Mouse (Mus musculus) heart, embryonic 14.5 days (tissue): ENCODE data around the gene Man1a. TPM values are rescaled to one million over a fixed set of nuclear protein-coding genes. Genes with fewer than 3 reads are reported as not detected.

Experiments used
- ATAC-seq: fragments of 200-750 bp; cut with Nextera tagmentation; 2 replicates; pipeline ENCODE4 v1.8.0; 2017; ENCODE audit warnings: low read depth, moderate TSS enrichment; ENCODE audit not compliant: insufficient number of reproducible peaks, insufficient read depth, low FRiP score
- H3K27ac ChIP-seq, 2 experiments: fragments of 200-500 bp in 1 of 2; fragments of 300-500 bp in 1 of 2; sonication (generic) in 1 of 2; replicated peaks in 1 of 2; 2 replicates each; pipeline ENCODE4 v1.5.1; 2012 to 2014; ENCODE audit warnings: low read depth in 2 of 2, low read length in 2 of 2, control low read depth in 1 of 2, mild to moderate bottlenecking in 1 of 2, mixed read lengths in 1 of 2; ENCODE audit not compliant: control insufficient read depth in 1 of 2, insufficient read depth in 1 of 2
- H3K27me3 ChIP-seq: fragments of 300-500 bp; sonication (generic); 2 replicates; pipeline ENCODE4 v1.6.1; 2014; ENCODE audit warnings: mild to moderate bottlenecking, low read length, control low read depth; ENCODE audit not compliant: control insufficient read depth, insufficient read depth
- H3K36me3 ChIP-seq: fragments of 300-500 bp; sonication (generic); 2 replicates; pipeline ENCODE4 v1.6.1; 2014; ENCODE audit warnings: mild to moderate bottlenecking, control low read depth, low read length, mixed read lengths; ENCODE audit not compliant: control insufficient read depth, insufficient read depth
- H3K4me1 ChIP-seq, 2 experiments: fragments of 200-500 bp in 1 of 2; fragments of 300-500 bp in 1 of 2; sonication (generic) in 1 of 2; 2 replicates each; pipeline ENCODE4 v1.6.1; 2012 to 2014; ENCODE audit warnings: low read length in 2 of 2, control low read depth in 1 of 2, mixed read lengths in 1 of 2; ENCODE audit not compliant: control insufficient read depth in 2 of 2, insufficient read depth in 2 of 2
- H3K4me2 ChIP-seq: fragments of 300-500 bp; sonication (generic); 2 replicates; pipeline ENCODE4 v1.6.1; 2014; ENCODE audit warnings: mild to moderate bottlenecking, low read length
- H3K4me3 ChIP-seq, 2 experiments: fragments of 200-500 bp in 1 of 2; fragments of 300-500 bp in 1 of 2; sonication (generic) in 1 of 2; 2 replicates each; pipeline ENCODE4 v1.5.1; 2012 to 2014; ENCODE audit warnings: low read length in 2 of 2, mild to moderate bottlenecking in 2 of 2, control low read depth in 1 of 2, low read depth in 1 of 2, moderate library complexity in 1 of 2; ENCODE audit not compliant: control insufficient read depth in 1 of 2, insufficient read depth in 1 of 2
- H3K9ac ChIP-seq: fragments of 300-500 bp; sonication (generic); 2 replicates; pipeline ENCODE4 v1.6.1; 2014; ENCODE audit warnings: mild to moderate bottlenecking, low read length
- H3K9me3 ChIP-seq: fragments of 300-500 bp; sonication (generic); 2 replicates; pipeline ENCODE4 v1.6.1; 2016; ENCODE audit warnings: low read length, control low read depth; ENCODE audit not compliant: control insufficient read depth
- whole genome bisulfite sequencing: fragments of 180-500 bp; shearing (Covaris S2); extraction: QIAGEN DNeasy Blood & Tissue Kit; methylation state at CpG from one replicate; pipeline ENCODE4 v1.1.7; 2014; 5-methylcytosine and 5-hydroxymethylcytosine counted together
- polyA plus RNA-seq: library from polyadenylated mRNA; unstranded; fragments of >200 nt; fragmentation: Nextera tagmentation; extraction: Ambion mirVana; gene quantifications from 2 replicates; pipeline ENCODE4 v1.2.1, GENCODE M21; 2014

Gene Man1a
- polyA plus RNA-seq, 1 experiment from 2014 or later, result 8.1 TPM

DNA sequence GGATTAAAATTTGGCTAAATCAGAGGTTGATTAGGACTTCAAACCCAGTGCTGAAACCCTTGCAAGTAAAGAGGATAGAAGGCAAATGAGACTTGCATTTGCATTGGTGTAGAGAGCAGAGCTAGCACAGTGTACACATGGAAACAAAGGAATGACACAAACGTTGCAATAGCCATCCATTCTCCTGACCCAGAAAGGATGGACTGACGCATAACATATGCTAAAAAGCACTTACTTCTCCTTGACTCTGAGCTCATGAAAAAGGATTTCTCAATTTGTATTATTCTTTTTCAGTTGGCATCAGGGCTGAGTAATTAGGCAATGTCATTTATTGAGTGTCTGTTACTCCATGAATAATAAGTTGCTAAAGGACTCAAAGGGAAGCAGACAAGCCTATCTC lies 41.6 kb downstream of the Man1a start:
- H3K4me1 ChIP-seq, result peaks cover 14 to 29% of the 10 kb centered on the region in 2 experiments
- no peak overlapping the region for H3K9ac ChIP-seq
- H3K27ac ChIP-seq, result no peak overlapping the region
- no peak for ATAC-seq
- no peak overlapping the region for H3K4me3 ChIP-seq
- H3K36me3 ChIP-seq, result no peaks in the 10 kb centered on the region
- H3K4me2 ChIP-seq, result no peak overlapping the region
- no peaks in the 10 kb centered on the region for H3K27me3 ChIP-seq
- H3K9me3 ChIP-seq, result no peaks in the 10 kb centered on the region
- 74% methylated on average over 2 of the region's 2 CpGs for WGBS

DNA sequence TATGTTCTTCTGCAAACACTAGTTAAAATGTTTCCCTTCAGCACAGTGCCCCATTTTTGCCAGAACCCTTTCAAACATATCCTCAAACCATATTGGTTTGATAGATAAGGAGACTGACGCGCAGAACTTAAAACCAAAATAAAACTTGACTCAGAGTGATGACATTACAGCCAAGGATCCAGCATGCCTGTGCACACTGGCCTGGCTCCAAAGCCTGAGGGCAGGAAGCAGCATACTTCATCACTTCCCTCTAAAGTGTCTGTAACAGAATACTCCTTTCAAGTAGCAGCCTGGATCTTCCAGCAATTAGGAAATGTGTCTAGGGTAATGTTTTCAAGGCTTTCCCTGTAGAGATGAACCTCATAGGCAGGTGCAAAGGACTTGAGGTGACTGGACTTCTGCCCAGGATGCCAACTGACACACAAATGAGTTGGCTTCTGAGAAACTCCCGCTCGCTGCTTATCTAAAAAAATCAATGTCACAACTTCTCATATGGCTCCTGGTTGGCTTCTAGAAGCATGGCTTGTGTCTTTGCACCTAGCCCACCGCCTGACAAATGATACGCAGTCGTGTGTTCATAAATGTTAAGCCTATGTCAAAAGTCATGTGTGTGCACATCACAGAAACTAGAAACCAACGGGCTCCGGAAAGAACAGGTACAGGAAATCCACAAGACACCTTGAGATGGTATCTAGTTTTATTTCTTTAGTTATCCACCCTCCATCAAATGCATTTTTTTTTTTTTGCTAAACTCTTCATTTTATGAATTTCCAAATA lies 43.9 kb downstream of the Man1a start:
- Histone ChIP-seq H3K4me3 (no peak overlapping the region), H3K9me3 (no peaks in the 10 kb centered on the region), H3K9ac (no peak overlapping the region), H3K36me3 (0 out of 2 replicates have a peak, but pooled peaks cover 2% of the 10 kb centered on the region), H3K4me2 (no peak overlapping the region), H3K27me3 (no peaks in the 10 kb centered on the region), H3K4me1 (peaks cover 6 to 14% of the 10 kb centered on the region in 2 experiments), H3K27ac (peak overlapping the region in 1 of 2 experiments; percentile 26; a peak in 1 of 4 replicates)
- 49% methylated on average over 9 of the region's 9 CpGs for WGBS
- ATAC-seq, result peak; percentile 68

DNA sequence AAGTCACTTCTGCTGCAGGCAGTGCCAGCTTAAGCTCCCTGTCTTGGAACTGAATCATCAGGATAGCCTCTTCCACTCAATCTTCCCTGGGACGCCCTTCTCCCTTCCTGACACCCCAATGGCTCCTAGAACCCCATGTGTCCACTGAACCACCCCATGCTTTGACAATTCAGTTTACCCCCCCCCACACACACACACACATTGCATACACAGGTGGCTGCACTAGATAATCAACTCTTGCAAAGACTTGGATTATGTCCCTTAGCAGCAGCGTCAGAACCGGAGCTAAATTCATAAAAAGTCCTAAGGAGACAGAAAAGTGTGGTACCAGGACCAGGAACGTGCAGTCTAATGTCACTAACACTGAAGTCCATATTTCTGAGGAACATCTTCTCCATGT lies 47.5 kb downstream of the Man1a start:
- Histone ChIP-seq H3K36me3 (0 out of 2 replicates have a peak, but pooled peaks cover 6% of the 10 kb centered on the region), H3K9ac (no peak overlapping the region), H3K9me3 (no peaks in the 10 kb centered on the region), H3K4me1 (peaks cover 6 to 24% of the 10 kb centered on the region in 2 experiments), H3K4me3 (no peak overlapping the region), H3K27ac (no peak overlapping the region), H3K4me2 (no peak overlapping the region), H3K27me3 (no peaks in the 10 kb centered on the region)
- ATAC-seq, result no peak
- 93% methylated on average over 4 of the region's 4 CpGs for WGBS

DNA sequence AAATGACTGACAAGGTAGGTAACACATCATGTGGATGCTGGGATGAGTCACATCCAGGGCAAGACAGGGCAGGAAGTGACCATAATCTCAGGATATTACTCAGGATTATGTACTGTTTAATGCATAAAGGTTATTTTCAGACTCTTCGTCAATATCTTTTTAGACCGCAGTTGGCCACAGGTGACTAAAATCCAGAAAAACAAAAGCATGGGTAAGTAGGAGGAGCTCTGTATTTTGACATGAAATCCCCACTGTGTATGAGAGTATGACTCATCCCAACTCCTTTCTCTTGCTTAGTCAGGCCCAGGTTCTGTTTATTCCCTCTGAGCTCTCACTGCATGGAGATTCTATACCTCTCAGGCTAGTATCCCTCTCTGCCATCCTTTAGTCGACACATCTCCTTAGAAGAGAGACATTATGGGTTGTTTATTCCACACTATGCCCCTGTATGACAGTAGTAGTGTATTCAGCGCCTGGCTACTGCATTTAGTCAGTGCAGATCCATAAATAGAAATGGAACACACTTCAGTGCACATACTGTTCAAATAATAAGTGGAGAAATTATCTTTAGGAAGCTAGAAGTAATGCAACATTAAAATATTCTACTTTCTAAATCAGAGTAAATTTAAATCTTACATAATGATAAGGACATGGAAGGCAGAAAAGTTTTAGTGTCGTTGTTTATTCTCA lies 49.5 kb downstream of the Man1a start:
- Histone ChIP-seq H3K4me2 (no peak overlapping the region), H3K4me1 (peaks cover 3 to 15% of the 10 kb centered on the region in 2 experiments; a peak in 3 of 4 replicates), H3K36me3 (0 out of 2 replicates have a peak, but pooled peaks cover 6% of the 10 kb centered on the region), H3K27ac (peak overlapping the region in 1 of 2 experiments; percentile 11; a peak in 2 of 4 replicates), H3K4me3 (no peak overlapping the region), H3K9me3 (no peaks in the 10 kb centered on the region), H3K9ac (no peak overlapping the region), H3K27me3 (no peaks in the 10 kb centered on the region)
- WGBS, result 64% methylated on average over 5 of the region's 5 CpGs
- no peak for ATAC-seq

DNA sequence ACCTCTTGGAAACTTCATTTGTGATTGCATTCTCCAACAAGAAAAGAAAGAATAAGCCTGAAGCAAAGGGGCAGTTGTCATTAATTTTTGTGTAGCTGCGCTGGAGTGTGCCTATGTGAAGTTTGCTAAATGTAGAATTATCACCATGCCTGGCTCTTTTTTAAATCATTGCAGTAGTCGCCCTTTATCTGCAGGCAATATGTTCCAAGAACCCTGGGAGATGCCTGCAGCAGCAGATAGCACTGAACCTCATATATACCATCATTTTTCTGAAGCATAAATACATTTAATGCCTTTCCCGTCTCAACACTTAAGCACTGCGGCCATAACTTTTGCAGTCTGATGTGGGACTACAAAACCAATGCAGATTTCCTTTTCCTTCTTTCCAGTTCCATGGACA lies 50.3 kb downstream of the Man1a start:
- 82% methylated on average over 4 of the region's 4 CpGs for WGBS
- H3K9me3 ChIP-seq, result no peaks in the 10 kb centered on the region
- no peak overlapping the region for H3K9ac ChIP-seq
- H3K4me2 ChIP-seq, result no peak overlapping the region
- H3K27me3 ChIP-seq, result no peaks in the 10 kb centered on the region
- H3K36me3 ChIP-seq, result 0 out of 2 replicates have a peak, but pooled peaks cover 6% of the 10 kb centered on the region
- no peak overlapping the region for H3K4me3 ChIP-seq
- peaks cover 3 to 13% of the 10 kb centered on the region in 2 experiments; a peak in 3 of 4 replicates for H3K4me1 ChIP-seq
- no peak overlapping the region for H3K27ac ChIP-seq
- no peak for ATAC-seq

DNA sequence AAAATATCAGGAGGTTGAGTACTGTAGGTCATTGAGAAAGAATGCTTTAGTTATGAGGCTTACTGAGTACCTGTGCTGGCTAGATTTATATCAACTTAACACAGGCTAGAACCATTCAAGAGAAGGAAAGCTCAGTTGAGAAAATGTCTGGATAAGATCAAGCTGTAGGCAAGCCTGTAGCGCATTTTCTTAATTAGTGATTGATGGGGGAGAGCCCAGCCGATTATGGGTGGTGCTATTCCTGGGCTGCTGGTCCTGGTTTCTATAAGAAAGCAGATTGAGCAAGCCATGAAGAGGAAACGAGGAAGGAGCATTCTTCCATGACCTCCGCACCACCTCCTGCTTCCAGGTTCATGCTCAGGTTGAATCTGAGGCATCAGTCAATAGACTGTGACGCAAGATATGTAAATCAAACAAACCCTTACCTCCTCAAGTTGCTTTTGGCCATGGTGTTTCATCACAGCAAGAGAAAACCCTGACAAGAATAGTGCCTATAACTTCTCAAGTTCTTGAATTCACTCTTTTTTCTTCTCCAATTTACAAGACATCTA lies 58.4 kb downstream of the Man1a start:
- ATAC-seq, result no peak
- Histone ChIP-seq H3K4me3 (no peak overlapping the region), H3K27me3 (no peaks in the 10 kb centered on the region), H3K9me3 (no peaks in the 10 kb centered on the region), H3K9ac (no peak overlapping the region), H3K27ac (no peak overlapping the region), H3K36me3 (no peaks in the 10 kb centered on the region), H3K4me1 (no peaks in the 10 kb centered on the region; a peak in 1 of 4 replicates), H3K4me2 (no peak overlapping the region)
- WGBS, result 74% methylated on average over 5 of the region's 5 CpGs

DNA sequence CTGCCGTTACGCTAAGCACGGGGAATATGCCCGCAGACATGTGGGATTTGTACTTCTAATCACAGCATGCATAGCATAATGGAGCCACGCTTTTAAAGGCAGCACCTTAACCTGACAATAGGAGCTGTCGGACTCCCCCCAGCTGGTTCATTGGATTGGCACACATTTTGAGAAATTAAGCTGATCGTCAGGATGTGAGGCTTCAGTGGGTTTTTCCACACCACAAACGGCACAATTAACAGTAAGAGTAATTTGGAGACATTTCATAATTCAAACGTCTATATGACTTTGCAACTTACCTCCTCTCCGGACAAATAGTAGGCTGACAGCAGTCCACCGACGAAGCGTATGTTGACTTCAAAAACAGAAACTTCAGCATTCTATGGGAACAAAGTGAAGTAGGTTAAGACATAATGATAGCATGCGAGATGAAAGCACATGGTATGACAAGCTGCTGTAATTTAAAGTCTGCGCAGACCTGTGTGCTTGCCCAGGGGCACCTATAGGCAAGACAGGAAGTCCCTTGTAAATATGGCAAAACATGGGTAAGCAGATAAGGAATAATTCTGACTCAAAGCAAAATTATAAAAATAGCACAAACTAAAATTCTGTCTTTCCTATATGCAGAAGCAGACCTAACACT lies 62.2 kb downstream of the Man1a start:
- 86% methylated on average over 15 of the region's 15 CpGs for WGBS
- Histone ChIP-seq H3K4me3 (no peak overlapping the region), H3K27ac (no peak overlapping the region), H3K9me3 (no peaks in the 10 kb centered on the region), H3K27me3 (no peaks in the 10 kb centered on the region), H3K36me3 (no peaks in the 10 kb centered on the region), H3K4me2 (no peak overlapping the region), H3K4me1 (no peaks in the 10 kb centered on the region; a peak in 1 of 4 replicates), H3K9ac (no peak overlapping the region)
- ATAC-seq, result no peak
